Mouse (Mus musculus): ENCODE measurements around the gene Acvr1b.

DNA sequence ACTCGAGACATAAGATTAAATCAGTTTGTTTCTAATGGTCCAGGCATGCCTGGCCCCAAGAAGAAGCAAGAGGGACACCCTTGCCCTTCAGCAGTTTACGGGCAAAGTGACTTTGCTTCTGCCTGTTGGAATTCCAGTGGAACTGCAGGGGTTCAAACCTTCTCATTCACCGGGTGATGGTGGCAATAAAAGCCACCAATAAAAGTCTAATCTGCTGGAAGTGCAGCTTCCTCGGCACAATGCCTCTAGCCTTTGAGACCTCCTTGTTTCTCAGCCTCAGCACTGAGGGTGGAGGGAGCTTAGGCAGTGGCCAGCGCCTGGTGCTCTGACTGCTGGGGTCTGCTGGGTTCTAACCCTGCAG, 7.2 kb downstream of the Acvr1b start:
- TF ChIP-seq GATA1 (IDR thresholded peaks at IDR 0.05; ENCODE audit: borderline replicate concordance, low read length) (no peak), FLI1 (IDR thresholded peaks at IDR 0.05; ENCODE audit: low read length) (no peak)

All from megakaryocyte, embryonic 14.5 days (primary cell).